17 mouse cellular contexts compared by ENCODE assay signal in the genomic region with DNA sequence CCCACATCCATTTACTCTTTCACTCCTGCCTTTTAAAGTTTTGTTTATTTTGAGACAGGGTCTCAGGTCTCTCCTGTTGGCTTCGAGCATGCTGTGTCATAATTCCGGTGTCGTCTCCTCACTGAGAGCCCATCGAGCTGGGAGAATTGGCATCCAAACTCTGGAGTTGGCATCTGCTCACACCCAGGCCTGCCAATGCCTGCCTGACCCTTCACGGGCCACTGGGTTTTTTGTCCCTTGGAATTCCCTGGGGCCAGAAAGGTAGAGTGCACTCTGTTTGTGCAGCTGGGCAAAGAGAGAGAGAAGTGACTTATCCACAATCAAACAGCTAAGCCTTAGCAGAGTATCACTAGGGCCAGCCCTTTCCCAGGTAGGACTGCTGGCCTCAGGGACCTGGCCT.
DNase-seq lines count a peak whose midpoint lies in the region; ATAC-seq lines count a peak whose summit lies in the region.
"Had no signal": no experiment of that assay in that cellular context is flagged by ENCODE, and none has a peak within 500 bp of the region (broad histone marks: within the 10 kb centered on the region; RNA-seq: fewer than 3 reads in every experiment).

No protein-coding gene starts in this region.

- no peak overlapping the region for H3K4me3 ChIP-seq in hindbrain, embryonic 16.5 days (ENCODE audit: low read length)
- no peak overlapping the region for H3K4me3 ChIP-seq in hindbrain, embryonic 12.5 days
- H3K4me3 ChIP-seq: forebrain, embryonic 13.5 days; heart, embryonic 10.5 days; liver, embryonic 12.5 days; lung, embryonic 15.5 days; midbrain, embryonic 12.5 days; neural tube, embryonic 15.5 days had no signal

- peak; percentile 30; the same call in 1 of the 2 replicates for ATAC-seq in hindbrain, embryonic 16.5 days
- no peak for ATAC-seq in hindbrain, embryonic 12.5 days (ENCODE audit: low FRiP score)
- ATAC-seq: forebrain, embryonic 13.5 days; liver, embryonic 12.5 days had no signal

- DNase-seq in layer of hippocampus, postnatal 10 days (ENCODE audit: low spot score in 2 of 2), result peak; percentile 46 to 49
- DNase-seq in layer of hippocampus, adult 18-20 months (ENCODE audit: low spot score in 2 of 2), result no peak
- peak; percentile 44 to 52 for DNase-seq in cerebellum, adult 18-20 months
- DNase-seq in cerebellum, postnatal 14 days, result peak; percentile 66 to 70
- DNase-seq in embryo, embryonic 10.5 days (ENCODE audit: low spot score), result no peak
- DNase-seq: B cell, adult 2 months; heart, postnatal 10 days; layer of hippocampus, postnatal 36 days had no signal

- H3K27me3 ChIP-seq in hindbrain, embryonic 16.5 days (replicated peaks; ENCODE audit: control insufficient read depth, insufficient read depth, low read length), result no peaks in the 10 kb centered on the region
- no peaks in the 10 kb centered on the region for H3K27me3 ChIP-seq in hindbrain, embryonic 12.5 days
- H3K27me3 ChIP-seq: forebrain, embryonic 13.5 days; liver, embryonic 12.5 days; lung, embryonic 15.5 days; midbrain, embryonic 12.5 days; neural tube, embryonic 15.5 days had no signal

- no peak overlapping the region for H3K4me2 ChIP-seq in hindbrain, embryonic 16.5 days (ENCODE audit: low read length)
- H3K4me2 ChIP-seq in hindbrain, embryonic 12.5 days (replicated peaks), result no peak overlapping the region
- H3K4me2 ChIP-seq: forebrain, embryonic 13.5 days; liver, embryonic 12.5 days; lung, embryonic 15.5 days; midbrain, embryonic 12.5 days; neural tube, embryonic 15.5 days had no signal

- WGBS in hindbrain, embryonic 16.5 days, result 60% methylated on average over 5 of the region's 5 CpGs
- 82% methylated on average over 5 of the region's 5 CpGs for WGBS in hindbrain, embryonic 12.5 days

- H3K27ac ChIP-seq in hindbrain, embryonic 16.5 days (ENCODE audit: low read depth, low read length), result no peak overlapping the region
- no peak overlapping the region for H3K27ac ChIP-seq in hindbrain, embryonic 12.5 days
- H3K27ac ChIP-seq: heart, embryonic 10.5 days; liver, embryonic 12.5 days; lung, embryonic 15.5 days; macrophage; midbrain, embryonic 12.5 days; neural tube, embryonic 15.5 days had no signal

- H3K9ac ChIP-seq in hindbrain, embryonic 16.5 days (ENCODE audit: low read depth, low read length), result no peak overlapping the region
- no peak overlapping the region for H3K9ac ChIP-seq in hindbrain, embryonic 12.5 days
- H3K9ac ChIP-seq: forebrain, embryonic 13.5 days; liver, embryonic 12.5 days; lung, embryonic 15.5 days; midbrain, embryonic 12.5 days; neural tube, embryonic 15.5 days had no signal

- H3K4me1 ChIP-seq in hindbrain, embryonic 16.5 days (ENCODE audit: control insufficient read depth, insufficient read depth, low read depth, low read length), result no peaks in the 10 kb centered on the region; the same call in 1 of the 2 replicates
- H3K4me1 ChIP-seq in hindbrain, embryonic 12.5 days, result peaks cover 9% of the 10 kb centered on the region
- H3K4me1 ChIP-seq: liver, embryonic 12.5 days; lung, embryonic 15.5 days; midbrain, embryonic 12.5 days had no signal

- H3K36me3 ChIP-seq in hindbrain, embryonic 16.5 days (ENCODE audit: control insufficient read depth, insufficient read depth, low read length), result no peaks in the 10 kb centered on the region
- H3K36me3 ChIP-seq in hindbrain, embryonic 12.5 days, result no peaks in the 10 kb centered on the region
- H3K36me3 ChIP-seq: heart, embryonic 10.5 days; liver, embryonic 12.5 days; lung, embryonic 15.5 days; midbrain, embryonic 12.5 days; neural tube, embryonic 15.5 days had no signal

- H3K9me3 ChIP-seq in hindbrain, embryonic 16.5 days (ENCODE audit: control insufficient read depth, low read length), result no peaks in the 10 kb centered on the region
- no peaks in the 10 kb centered on the region for H3K9me3 ChIP-seq in hindbrain, embryonic 12.5 days (replicated peaks)
- H3K9me3 ChIP-seq: forebrain, embryonic 13.5 days; heart, embryonic 10.5 days; liver, embryonic 12.5 days; lung, embryonic 15.5 days; midbrain, embryonic 12.5 days; neural tube, embryonic 15.5 days had no signal

Comparison
In these comparisons a context has a peak if more than half of its experiments do, and no peak if none do; other contexts are left out.
1. DNase-seq: peak in layer of hippocampus, postnatal 10 days (2 of 2), cerebellum, adult 18-20 months (2 of 2) and cerebellum, postnatal 14 days (2 of 2); none in layer of hippocampus, adult 18-20 months (0 of 2) and embryo, embryonic 10.5 days (single experiment).